Mouse (Mus musculus): ENCODE measurements around the gene Klrb1b.

- TF ChIP-seq CTCF (IDR thresholded peaks at IDR 0.05; ENCODE audit: insufficient read depth, low read length) (no peak), POLR2A (IDR thresholded peaks at IDR 0.05; ENCODE audit: borderline replicate concordance, extremely low read depth, low read depth, low read length) (no peak)
These were observed 24.5 kb upstream of the Klrb1b start for GRCm38 (mm10) chr6:128850671-128851070.

Measured in lung, adult 2 months (tissue).